Mouse (Mus musculus) liver, embryonic 12.5 days (tissue): ENCODE results near the gene Nphp4. TPM values are rescaled to one million over a fixed set of nuclear protein-coding genes. Genes with fewer than 3 reads are reported as not detected.
A peak's percentile ranks its signal among the peaks of the same experiment; 100 is the strongest.

Experiments
- ATAC-seq: fragments of 200-750 bp; cut with Nextera tagmentation; 2 replicates; pipeline ENCODE4 v1.8.0; 2017; ENCODE audit warnings: moderate number of reproducible peaks, mild to moderate bottlenecking, moderate library complexity
- H3K27ac ChIP-seq: fragments of 300-500 bp; sonication (generic); 2 replicates; pipeline ENCODE4 v1.5.1; 2016; ENCODE audit warnings: mild to moderate bottlenecking
- H3K27me3 ChIP-seq: fragments of 300-500 bp; sonication (generic); replicated peaks from 2 replicates; pipeline ENCODE4 v1.6.1; 2016; ENCODE audit warnings: mild to moderate bottlenecking, moderate library complexity
- H3K36me3 ChIP-seq: fragments of 300-500 bp; sonication (generic); 2 replicates; pipeline ENCODE4 v1.6.1; 2016; ENCODE audit warnings: mild to moderate bottlenecking, moderate library complexity
- H3K4me1 ChIP-seq: fragments of 300-500 bp; sonication (generic); 2 replicates; pipeline ENCODE4 v1.6.1; 2016
- H3K4me2 ChIP-seq: fragments of 300-500 bp; sonication (generic); 2 replicates; pipeline ENCODE4 v1.6.1; 2016; ENCODE audit warnings: mild to moderate bottlenecking, moderate library complexity
- H3K4me3 ChIP-seq: fragments of 300-500 bp; sonication (generic); 2 replicates; pipeline ENCODE4 v1.5.1; 2016; ENCODE audit warnings: mild to moderate bottlenecking, moderate library complexity
- H3K9ac ChIP-seq: fragments of 300-500 bp; sonication (generic); 2 replicates; pipeline ENCODE4 v1.6.1; 2016; ENCODE audit warnings: mild to moderate bottlenecking, moderate library complexity
- H3K9me3 ChIP-seq: fragments of 300-500 bp; sonication (generic); replicated peaks from 2 replicates; pipeline ENCODE4 v1.6.1; 2016; ENCODE audit warnings: mild to moderate bottlenecking, moderate library complexity
- WGBS: fragments of 180-500 bp; shearing (Covaris S2); methylation state at CpG from one replicate; pipeline ENCODE4 v1.1.7; 2016; ENCODE audit not compliant: insufficient replicate concordance; 5-methylcytosine and 5-hydroxymethylcytosine counted together
- polyA plus RNA-seq: library from polyadenylated mRNA; unstranded; fragments of >200 nt; fragmentation: Nextera tagmentation; extraction: Ambion mirVana; gene quantifications from 2 replicates; pipeline ENCODE4 v1.2.1, GENCODE M21; 2016

The Nphp4 gene
- polyA plus RNA-seq, 1 experiment from 2014 or later: 0.39 TPM

- Histone ChIP-seq H3K27ac (no peak overlapping the region), H3K4me2 (no peak overlapping the region), H3K9me3 (no peaks in the 10 kb centered on the region), H3K36me3 (no peaks in the 10 kb centered on the region), H3K27me3 (no peaks in the 10 kb centered on the region), H3K9ac (no peak overlapping the region), H3K4me1 (no peaks in the 10 kb centered on the region), H3K4me3 (no peak overlapping the region)
- ATAC-seq: no peak
- 80% methylated on average over 12 of the region's 12 CpGs for WGBS
These were observed 22.4 kb upstream of the Nphp4 start for GRCm38 (mm10) chr4:152454153-152454552.

- H3K9ac ChIP-seq: no peak overlapping the region
- WGBS: 89% methylated on average over 18 of the region's 18 CpGs
- H3K4me2 ChIP-seq: no peak overlapping the region
- no peak overlapping the region for H3K4me3 ChIP-seq
- no peaks in the 10 kb centered on the region for H3K36me3 ChIP-seq
- H3K4me1 ChIP-seq: no peaks in the 10 kb centered on the region
- ATAC-seq: no peak
- no peaks in the 10 kb centered on the region for H3K9me3 ChIP-seq
- H3K27me3 ChIP-seq: no peaks in the 10 kb centered on the region
- no peak overlapping the region for H3K27ac ChIP-seq
These were observed 19.9 kb upstream of the Nphp4 start for GRCm38 (mm10) chr4:152456609-152457008.

- Histone ChIP-seq H3K4me3 (no peak overlapping the region), H3K9ac (no peak overlapping the region), H3K27me3 (no peaks in the 10 kb centered on the region), H3K9me3 (no peaks in the 10 kb centered on the region), H3K4me1 (no peaks in the 10 kb centered on the region), H3K36me3 (no peaks in the 10 kb centered on the region), H3K4me2 (no peak overlapping the region), H3K27ac (no peak overlapping the region)
- no peak for ATAC-seq
- 70% methylated on average over 4 of the region's 4 CpGs for WGBS
These were observed 18.8 kb upstream of the Nphp4 start for GRCm38 (mm10) chr4:152457673-152458072.

GRCm38 (mm10) chr4:152462516-152462915 is 14.0 kb upstream of the Nphp4 start:
- Histone ChIP-seq H3K9me3 (no peaks in the 10 kb centered on the region), H3K27ac (no peak overlapping the region), H3K4me3 (no peak overlapping the region), H3K4me2 (no peak overlapping the region), H3K36me3 (no peaks in the 10 kb centered on the region), H3K4me1 (no peaks in the 10 kb centered on the region), H3K9ac (no peak overlapping the region), H3K27me3 (no peaks in the 10 kb centered on the region)
- ATAC-seq: no peak
- 72% methylated on average over 12 of the region's 12 CpGs for WGBS

- Histone ChIP-seq H3K9ac (no peak overlapping the region), H3K4me2 (no peak overlapping the region), H3K36me3 (no peaks in the 10 kb centered on the region), H3K27ac (no peak overlapping the region), H3K4me3 (no peak overlapping the region), H3K27me3 (no peaks in the 10 kb centered on the region), H3K4me1 (no peaks in the 10 kb centered on the region), H3K9me3 (no peaks in the 10 kb centered on the region)
- ATAC-seq: no peak
- 65% methylated on average over 9 of the region's 9 CpGs for WGBS
These were observed 13.4 kb upstream of the Nphp4 start for GRCm38 (mm10) chr4:152463147-152463546.

- Histone ChIP-seq H3K4me1 (no peaks in the 10 kb centered on the region), H3K9ac (no peak overlapping the region), H3K4me2 (no peak overlapping the region), H3K27ac (no peak overlapping the region), H3K36me3 (no peaks in the 10 kb centered on the region), H3K9me3 (no peaks in the 10 kb centered on the region), H3K27me3 (no peaks in the 10 kb centered on the region), H3K4me3 (no peak overlapping the region)
- no peak for ATAC-seq
- 31% methylated on average over 8 of the region's 8 CpGs for WGBS
These were observed 11.4 kb upstream of the Nphp4 start for GRCm38 (mm10) chr4:152465116-152465515.

- no peak for ATAC-seq
- Histone ChIP-seq H3K4me1 (no peaks in the 10 kb centered on the region), H3K36me3 (no peaks in the 10 kb centered on the region), H3K9ac (no peak overlapping the region), H3K27me3 (no peaks in the 10 kb centered on the region), H3K4me2 (no peak overlapping the region), H3K4me3 (no peak overlapping the region), H3K9me3 (peaks cover 4% of the 10 kb centered on the region; the same call in 1 of the 2 replicates), H3K27ac (no peak overlapping the region)
- 82% methylated on average over 13 of the region's 13 CpGs for WGBS
These were observed 9.9 kb upstream of the Nphp4 start for GRCm38 (mm10) chr4:152466601-152467000.

- Histone ChIP-seq H3K27ac (no peak overlapping the region), H3K36me3 (no peaks in the 10 kb centered on the region), H3K4me3 (no peak overlapping the region), H3K9ac (no peak overlapping the region), H3K9me3 (peaks cover 14% of the 10 kb centered on the region; the same call in 1 of the 2 replicates), H3K27me3 (no peaks in the 10 kb centered on the region), H3K4me2 (no peak overlapping the region), H3K4me1 (no peaks in the 10 kb centered on the region)
- no peak for ATAC-seq
- 73% methylated on average over 6 of the region's 6 CpGs for WGBS
These were observed 8.6 kb upstream of the Nphp4 start for GRCm38 (mm10) chr4:152467951-152468350.

GRCm38 (mm10) chr4:152475941-152476340 is 565 bp upstream of the Nphp4 start:
- Histone ChIP-seq H3K4me3 (no peak overlapping the region), H3K4me1 (peaks cover 14% of the 10 kb centered on the region; the same call in 1 of the 2 replicates), H3K9ac (no peak overlapping the region), H3K36me3 (no peaks in the 10 kb centered on the region), H3K4me2 (no peak overlapping the region), H3K27me3 (peaks cover 63% of the 10 kb centered on the region), H3K27ac (no peak overlapping the region), H3K9me3 (peaks cover 14% of the 10 kb centered on the region; the same call in 1 of the 2 replicates)
- 75% methylated on average over 7 of the region's 7 CpGs for WGBS
- no peak for ATAC-seq

GRCm38 (mm10) chr4:152477106-152477465 is 580 bp downstream of the Nphp4 start:
- Histone ChIP-seq H3K9me3 (0 out of 2 replicates have a peak, but pooled peaks cover 6% of the 10 kb centered on the region), H3K36me3 (no peaks in the 10 kb centered on the region), H3K4me2 (peak overlapping the region; percentile 50), H3K9ac (no peak overlapping the region), H3K27ac (no peak overlapping the region), H3K4me1 (peaks cover 14% of the 10 kb centered on the region; the same call in 1 of the 2 replicates), H3K4me3 (peak overlapping the region; percentile 56), H3K27me3 (peaks cover 63% of the 10 kb centered on the region)
- ATAC-seq: no peak
- WGBS: 2% methylated on average over 9 of the region's 21 CpGs

- H3K4me3 ChIP-seq: peak within 1 kb of the TSS; percentile 56
- H3K9me3 ChIP-seq: 0 out of 2 replicates have a peak, but pooled peaks cover under 1% of the 10 kb centered on the region
- H3K4me1 ChIP-seq: peaks cover 14% of the 10 kb centered on the region; the same call in 1 of the 2 replicates
- 2% methylated on average over 63 of the region's 63 CpGs for WGBS
- H3K9ac ChIP-seq: peak within 1 kb of the TSS; percentile 39; the same call in 1 of the 2 replicates
- H3K36me3 ChIP-seq: no peaks in the 10 kb centered on the region
- ATAC-seq: peak; percentile 83
- no peak within 1 kb of the TSS for H3K27ac ChIP-seq
- peaks cover 63% of the 10 kb centered on the region for H3K27me3 ChIP-seq
- peak within 1 kb of the TSS; percentile 50 for H3K4me2 ChIP-seq
These were observed 1.1 kb downstream of the Nphp4 start, which contains the start of gene Kcnab2 for GRCm38 (mm10) chr4:152477466-152478223. Kcnab2 (minus strand) TSS chr4:152477871.

GRCm38 (mm10) chr4:152478224-152478567 is 1.7 kb downstream of the Nphp4 start:
- peak overlapping the region; percentile 56 for H3K4me3 ChIP-seq
- 0 out of 2 replicates have a peak overlapping the region, but pooled peaks have one; percentile 39 for H3K9ac ChIP-seq
- WGBS: 2% methylated on average over 13 of the region's 13 CpGs

More at GRCm38 (mm10) chr4:152478224-152478567, 1.7 kb downstream of the Nphp4 start:
- H3K9me3 ChIP-seq: no peaks in the 10 kb centered on the region
- H3K27me3 ChIP-seq: peaks cover 63% of the 10 kb centered on the region
- peak overlapping the region; percentile 50 for H3K4me2 ChIP-seq
- H3K4me1 ChIP-seq: peaks cover 14% of the 10 kb centered on the region; the same call in 1 of the 2 replicates
- no peak overlapping the region for H3K27ac ChIP-seq
- H3K36me3 ChIP-seq: no peaks in the 10 kb centered on the region
- ATAC-seq: no peak
